Mouse (Mus musculus) intestine, embryonic 16.5 days (tissue): Measurements from ENCODE around the gene Mif4gd. TPM values are rescaled to one million over a fixed set of nuclear protein-coding genes. Genes with fewer than 3 reads are reported as not detected.

ENCODE experiments used
- ATAC-seq: fragments of 200-750 bp; cut with Nextera tagmentation; 2 replicates; pipeline ENCODE4 v1.8.0; 2017; ENCODE audit warnings: moderate TSS enrichment, moderate library complexity
- H3K27ac ChIP-seq: fragments of 300-500 bp; sonication (generic); 2 replicates; pipeline ENCODE4 v1.5.1; 2014; ENCODE audit warnings: mild to moderate bottlenecking, low read length
- H3K27me3 ChIP-seq: fragments of 300-500 bp; sonication (generic); replicated peaks from 2 replicates; pipeline ENCODE4 v1.6.1; 2014; ENCODE audit warnings: low read length, control low read depth, mixed read lengths; ENCODE audit not compliant: control insufficient read depth, insufficient read depth
- H3K36me3 ChIP-seq: fragments of 300-500 bp; sonication (generic); 2 replicates; pipeline ENCODE4 v1.6.1; 2014; ENCODE audit warnings: low read length, control low read depth; ENCODE audit not compliant: control insufficient read depth, insufficient read depth
- H3K4me1 ChIP-seq: fragments of 300-500 bp; sonication (generic); 2 replicates; pipeline ENCODE4 v1.6.1; 2014; ENCODE audit warnings: low read length, control low read depth, mixed read lengths; ENCODE audit not compliant: control insufficient read depth, insufficient read depth
- H3K4me2 ChIP-seq: fragments of 300-500 bp; sonication (generic); 2 replicates; pipeline ENCODE4 v1.6.1; 2014; ENCODE audit warnings: low read depth, low read length, control low read depth
- H3K4me3 ChIP-seq: fragments of 300-500 bp; sonication (generic); 2 replicates; pipeline ENCODE4 v1.5.1; 2014; ENCODE audit warnings: mild to moderate bottlenecking, low read length
- H3K9ac ChIP-seq: fragments of 300-500 bp; sonication (generic); 2 replicates; pipeline ENCODE4 v1.6.1; 2014; ENCODE audit warnings: low read depth, low read length
- H3K9me3 ChIP-seq: fragments of 300-500 bp; sonication (generic); 2 replicates; pipeline ENCODE4 v1.6.1; 2016; ENCODE audit warnings: low read length, control low read depth; ENCODE audit not compliant: control insufficient read depth
- WGBS: fragments of 180-500 bp; shearing (Covaris S2); extraction: QIAGEN DNeasy Blood & Tissue Kit; methylation state at CpG from one replicate; pipeline ENCODE4 v1.1.7; 2014; 5-methylcytosine and 5-hydroxymethylcytosine counted together
- polyA plus RNA-seq: library from polyadenylated mRNA; unstranded; fragments of >200 nt; fragmentation: Nextera tagmentation; extraction: Ambion mirVana; gene quantifications from 2 replicates; pipeline ENCODE4 v1.2.1, GENCODE M21; 2015

The Mif4gd gene
- polyA plus RNA-seq, 1 experiment from 2014 or later = 34.5 TPM

GRCm38 (mm10) chr11:115635484-115635883 is 22.7 kb upstream of the Mif4gd start:
- no peaks in the 10 kb centered on the region for H3K36me3 ChIP-seq
- 79% methylated on average over 8 of the region's 8 CpGs for whole genome bisulfite sequencing
- no peaks in the 10 kb centered on the region for H3K27me3 ChIP-seq
- H3K9me3 ChIP-seq = no peaks in the 10 kb centered on the region
- H3K4me3 ChIP-seq = no peak overlapping the region
- no peak overlapping the region for H3K9ac ChIP-seq
- H3K27ac ChIP-seq = no peak overlapping the region
- no peak for ATAC-seq
- H3K4me1 ChIP-seq = peaks cover 7% of the 10 kb centered on the region
- H3K4me2 ChIP-seq = no peak overlapping the region

- 91% methylated on average over 8 of the region's 8 CpGs for WGBS
- H3K27me3 ChIP-seq = no peaks in the 10 kb centered on the region
Observed at GRCm38 (mm10) chr11:115635041-115635440, 22.3 kb upstream of the Mif4gd start.

GRCm38 (mm10) chr11:115634109-115634508 is 21.3 kb upstream of the Mif4gd start:
- 54% methylated on average over 4 of the region's 4 CpGs for WGBS
- no peaks in the 10 kb centered on the region for H3K9me3 ChIP-seq
- peaks cover 2% of the 10 kb centered on the region for H3K4me1 ChIP-seq
- no peak overlapping the region for H3K27ac ChIP-seq
- no peak overlapping the region for H3K4me3 ChIP-seq
- no peak for ATAC-seq
- H3K27me3 ChIP-seq = no peaks in the 10 kb centered on the region
- no peak overlapping the region for H3K4me2 ChIP-seq
- no peaks in the 10 kb centered on the region for H3K36me3 ChIP-seq
- H3K9ac ChIP-seq = no peak overlapping the region

More at GRCm38 (mm10) chr11:115635041-115635440, 22.3 kb upstream of the Mif4gd start:
- Histone ChIP-seq H3K9ac (no peak overlapping the region), H3K4me2 (no peak overlapping the region), H3K4me1 (peaks cover 7% of the 10 kb centered on the region), H3K4me3 (no peak overlapping the region), H3K36me3 (no peaks in the 10 kb centered on the region), H3K9me3 (no peaks in the 10 kb centered on the region), H3K27ac (no peak overlapping the region)
- ATAC-seq = no peak

GRCm38 (mm10) chr11:115632862-115633261 is 20.1 kb upstream of the Mif4gd start:
- Histone ChIP-seq H3K36me3 (no peaks in the 10 kb centered on the region), H3K9ac (no peak overlapping the region), H3K27me3 (no peaks in the 10 kb centered on the region), H3K4me2 (no peak overlapping the region), H3K9me3 (no peaks in the 10 kb centered on the region), H3K4me1 (no peaks in the 10 kb centered on the region; the same call in 1 of the 2 replicates), H3K27ac (no peak overlapping the region), H3K4me3 (no peak overlapping the region)
- ATAC-seq = no peak
- 90% methylated on average over 10 of the region's 10 CpGs for WGBS

GRCm38 (mm10) chr11:115632247-115632646 is 19.5 kb upstream of the Mif4gd start:
- Histone ChIP-seq H3K9me3 (no peaks in the 10 kb centered on the region), H3K27ac (no peak overlapping the region), H3K9ac (no peak overlapping the region), H3K4me2 (no peak overlapping the region), H3K36me3 (no peaks in the 10 kb centered on the region), H3K4me3 (no peak overlapping the region), H3K4me1 (peaks cover under 1% of the 10 kb centered on the region; the same call in 1 of the 2 replicates), H3K27me3 (no peaks in the 10 kb centered on the region)
- WGBS = 71% methylated on average over 7 of the region's 7 CpGs
- ATAC-seq = no peak

- WGBS = 30% methylated on average over 3 of the region's 3 CpGs
- peaks cover 2% of the 10 kb centered on the region; the same call in 1 of the 2 replicates for H3K4me1 ChIP-seq
- no peaks in the 10 kb centered on the region for H3K9me3 ChIP-seq
- H3K36me3 ChIP-seq = no peaks in the 10 kb centered on the region
- no peak overlapping the region for H3K4me2 ChIP-seq
- no peak for ATAC-seq
- no peak overlapping the region for H3K4me3 ChIP-seq
- no peak overlapping the region; the same call in 1 of the 2 replicates for H3K27ac ChIP-seq
- no peaks in the 10 kb centered on the region for H3K27me3 ChIP-seq
- no peak overlapping the region for H3K9ac ChIP-seq
Observed at GRCm38 (mm10) chr11:115631505-115631890, 18.7 kb upstream of the Mif4gd start.

- no peak overlapping the region for H3K9ac ChIP-seq
- H3K27me3 ChIP-seq = no peaks in the 10 kb centered on the region
- H3K9me3 ChIP-seq = no peaks in the 10 kb centered on the region
- WGBS = 44% methylated on average over 16 of the region's 16 CpGs
- H3K36me3 ChIP-seq = no peaks in the 10 kb centered on the region
- H3K27ac ChIP-seq = no peak overlapping the region; the same call in 1 of the 2 replicates
- H3K4me3 ChIP-seq = no peak overlapping the region
- H3K4me1 ChIP-seq = peaks cover 2% of the 10 kb centered on the region
- no peak overlapping the region for H3K4me2 ChIP-seq
- ATAC-seq = no peak
Observed at GRCm38 (mm10) chr11:115630532-115631504, 18.0 kb upstream of the Mif4gd start.

- H3K4me1 ChIP-seq = peaks cover 2% of the 10 kb centered on the region
- H3K4me2 ChIP-seq = no peak overlapping the region
- no peak overlapping the region for H3K4me3 ChIP-seq
- 85% methylated on average over 13 of the region's 13 CpGs for WGBS
- H3K27ac ChIP-seq = no peak overlapping the region
- H3K9me3 ChIP-seq = no peaks in the 10 kb centered on the region
- H3K36me3 ChIP-seq = no peaks in the 10 kb centered on the region
- no peaks in the 10 kb centered on the region for H3K27me3 ChIP-seq
- H3K9ac ChIP-seq = no peak overlapping the region
- no peak for ATAC-seq
Observed at GRCm38 (mm10) chr11:115629734-115630531, 17.2 kb upstream of the Mif4gd start.

- Histone ChIP-seq H3K27me3 (no peaks in the 10 kb centered on the region), H3K4me3 (peak overlapping the region; percentile 65), H3K9me3 (no peaks in the 10 kb centered on the region), H3K4me2 (peak overlapping the region; percentile 42), H3K4me1 (peaks cover 2% of the 10 kb centered on the region), H3K27ac (no peak overlapping the region), H3K9ac (peak overlapping the region; percentile 46), H3K36me3 (no peaks in the 10 kb centered on the region)
- WGBS = 43% methylated on average over 13 of the region's 13 CpGs
- no peak; the same call in 1 of the 2 replicates for ATAC-seq
Observed at GRCm38 (mm10) chr11:115628465-115629101, 15.8 kb upstream of the Mif4gd start.
